ENCODE assay signal across 23 mouse cellular contexts in genomic region chr11:11555563-11555962, GRCm38 (mm10).
DNase-seq lines count a peak whose midpoint lies in the region; TF ChIP-seq lines count a peak whose summit lies in the region.
"Had no signal": no experiment of that assay in that cellular context is flagged by ENCODE, and none has a peak within 500 bp of the region (broad histone marks: within the 10 kb centered on the region; RNA-seq: fewer than 3 reads in every experiment).

No protein-coding gene starts in this region.

- WGBS in kidney, adult 2 months = 64% methylated on average over 8 of the region's 8 CpGs
- WGBS in thymus, adult 2 months = 28% methylated on average over 8 of the region's 8 CpGs

- H3K36me3 ChIP-seq in kidney, adult 2 months (ENCODE audit: control insufficient read depth, insufficient read depth, low read length) = no peaks in the 10 kb centered on the region
- H3K36me3 ChIP-seq in thymus, adult 2 months (ENCODE audit: control insufficient read depth, insufficient read depth, low read length) = no peaks in the 10 kb centered on the region
- H3K36me3 ChIP-seq: heart, embryonic 15.5 days; hindbrain, embryonic 12.5 days; limb, embryonic 10.5 days; limb, embryonic 15.5 days; liver, embryonic 13.5 days; midbrain, embryonic 12.5 days; neural tube, embryonic 13.5 days had no signal

- no peak for TF ChIP-seq POLR2A in kidney, adult 2 months (IDR thresholded peaks at IDR 0.05; ENCODE audit: low read depth, low read length)
- TF ChIP-seq POLR2A in thymus, adult 2 months (IDR thresholded peaks at IDR 0.05; ENCODE audit: control insufficient read depth, extremely low read depth, insufficient read depth, low read length, poor library complexity) = no peak

- no peak overlapping the region for H3K4me3 ChIP-seq in kidney, adult 2 months (ENCODE audit: insufficient read depth, low read depth, low read length)
- 0 out of 2 replicates have a peak overlapping the region, but pooled peaks have one; percentile 8 for H3K4me3 ChIP-seq in thymus, adult 2 months (ENCODE audit: control insufficient read depth, insufficient read depth, low read length)
- H3K4me3 ChIP-seq: erythroblast, embryonic 14.5 days; heart, embryonic 15.5 days; hindbrain, embryonic 12.5 days; limb, embryonic 10.5 days; limb, embryonic 15.5 days; liver, embryonic 13.5 days; megakaryocyte, embryonic 14.5 days; midbrain, embryonic 12.5 days; myocyte; neural tube, embryonic 13.5 days had no signal

- peak; percentile 63 for DNase-seq in kidney, adult 2 months
- no peak for DNase-seq in kidney, postnatal 4 days
- no peak for DNase-seq in thymus, adult 2 months
- DNase-seq in thymus, adult 18-20 months = no peak
- peak; percentile 24 to 29 for DNase-seq in kidney, postnatal 36 days
- peak; percentile 42 for DNase-seq in thymus, postnatal 4 days
- DNase-seq in left cerebral cortex, adult 9 months (ENCODE audit: low spot score in 2 of 2) = no peak
- DNase-seq: adrenal gland, postnatal 25 days; cerebellum, adult 2 months; cerebellum, postnatal 14 days; heart, postnatal 36 days; liver, embryonic 13.5 days; lung, adult 18-20 months; lung, postnatal 4 days had no signal

- no peaks in the 10 kb centered on the region for H3K4me1 ChIP-seq in kidney, adult 2 months (ENCODE audit: control insufficient read depth, insufficient read depth, low read length)
- peaks cover 45% of the 10 kb centered on the region for H3K4me1 ChIP-seq in thymus, adult 2 months (replicated peaks; ENCODE audit: control insufficient read depth, insufficient read depth, low read length)
- H3K4me1 ChIP-seq: heart, embryonic 15.5 days; hindbrain, embryonic 12.5 days; limb, embryonic 10.5 days; limb, embryonic 15.5 days; midbrain, embryonic 12.5 days; neural tube, embryonic 13.5 days had no signal

- no peak overlapping the region for H3K27ac ChIP-seq in kidney, adult 2 months (ENCODE audit: insufficient read depth, low read depth, low read length)
- H3K27ac ChIP-seq in thymus, adult 2 months (ENCODE audit: control insufficient read depth, insufficient read depth, low read length) = peak overlapping the region; percentile 91
- H3K27ac ChIP-seq: heart, embryonic 15.5 days; hindbrain, embryonic 12.5 days; limb, embryonic 10.5 days; limb, embryonic 15.5 days; liver, embryonic 13.5 days; midbrain, embryonic 12.5 days; neural tube, embryonic 13.5 days had no signal

- H3K27me3 ChIP-seq in kidney, adult 2 months (replicated peaks; ENCODE audit: control insufficient read depth, insufficient read depth, low read length) = no peaks in the 10 kb centered on the region
- H3K27me3 ChIP-seq in thymus, adult 2 months (ENCODE audit: control insufficient read depth, insufficient read depth, low read length) = no peaks in the 10 kb centered on the region
- H3K27me3 ChIP-seq: heart, embryonic 15.5 days; hindbrain, embryonic 12.5 days; limb, embryonic 15.5 days; liver, embryonic 13.5 days; megakaryocyte, embryonic 14.5 days; midbrain, embryonic 12.5 days; neural tube, embryonic 13.5 days had no signal

- TF ChIP-seq CTCF in kidney, adult 2 months (conservative IDR thresholded peaks at IDR 0.05; ENCODE audit: insufficient read depth, insufficient read length, low read depth, low read length) = no peak
- TF ChIP-seq CTCF in thymus, adult 2 months (IDR thresholded peaks at IDR 0.05; ENCODE audit: borderline replicate concordance, control insufficient read depth, extremely low read depth, insufficient read depth, low read length, poor library complexity) = no peak

Comparison
In these comparisons a context has a peak if more than half of its experiments do, and no peak if none do; other contexts are left out.
1. DNase-seq: peak in kidney, adult 2 months (single experiment), kidney, postnatal 36 days (2 of 2) and thymus, postnatal 4 days (single experiment); none in kidney, postnatal 4 days (0 of 2), thymus, adult 2 months (single experiment), thymus, adult 18-20 months (0 of 2) and left cerebral cortex, adult 9 months (0 of 2).